Mouse (Mus musculus): ENCODE results near the gene Grik2. TPM values are rescaled to one million over a fixed set of nuclear protein-coding genes. Genes with fewer than 3 reads are reported as not detected.
A peak's percentile ranks its signal among the peaks of the same experiment; 100 is the strongest.

The Grik2 gene
- polyA plus RNA-seq, 1 experiment, result not detected

DNA sequence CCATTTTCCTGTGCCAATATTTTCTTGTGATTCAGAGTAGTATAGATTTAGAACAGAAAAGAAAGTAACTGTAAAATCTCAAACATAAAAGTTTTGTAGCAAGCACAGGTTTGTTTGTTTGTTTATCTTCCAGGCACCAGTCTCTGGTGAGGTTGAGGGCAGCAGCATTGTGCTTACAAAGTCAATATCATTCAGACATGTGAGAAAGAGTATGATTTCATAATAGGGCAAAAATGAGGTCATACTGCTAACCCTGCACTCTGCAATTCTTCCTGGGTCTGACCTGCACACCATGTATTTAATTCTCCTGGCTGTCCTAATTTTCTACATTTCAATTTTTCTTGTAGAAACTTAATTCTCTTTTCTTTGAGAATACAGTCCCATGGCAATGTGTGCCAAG, 739.2 kb downstream of the Grik2 start:
- TF ChIP-seq CTCF (IDR thresholded peaks at IDR 0.05; ENCODE audit: low read depth, low read length), result no peak
- TF ChIP-seq POLR2A (IDR thresholded peaks at IDR 0.05; ENCODE audit: borderline replicate concordance, low read depth, low read length), result no peak
- Histone ChIP-seq H3K27ac (ENCODE audit: insufficient read depth, low read depth, low read length) (peak overlapping the region; percentile 65), H3K4me1 (ENCODE audit: control insufficient read depth, insufficient read depth, low read length) (peaks cover 8% of the 10 kb centered on the region; the same call in 1 of the 2 replicates), H3K4me3 (ENCODE audit: insufficient read depth, low read length) (no peak overlapping the region)

All from bone marrow macrophage, adult 2 months (primary cell).